In genomic region chr17:68433576-68433975, GRCm38 (mm10) we compare ENCODE assay signal across 14 mouse cellular contexts.
"Had no signal": no experiment of that assay in that cellular context is flagged by ENCODE, and none has a peak within 500 bp of the region (broad histone marks: within the 10 kb centered on the region; RNA-seq: fewer than 3 reads in every experiment).

No protein-coding gene starts in this region.

- DNase-seq: cerebellum, adult 2 months; cerebellum, adult 8-10 months; cerebellum, adult 9-10 months; cerebellum, adult 9-11 months; embryo, embryonic 11 days; forebrain, postnatal 0 days; gastrocnemius, adult 2 months; gastrocnemius, postnatal 10 days; gastrocnemius, postnatal 14 days; gastrocnemius, postnatal 25 days; gastrocnemius, postnatal 36 days; heart, adult 11 months; heart, adult 18-20 months; heart, adult 2 months had no signal
